Mouse (Mus musculus) liver, embryonic 16.5 days (tissue): Measurements from ENCODE around the gene Pold3. TPM values are rescaled to one million over a fixed set of nuclear protein-coding genes. Genes with fewer than 3 reads are reported as not detected.

ENCODE experiments used
- ATAC-seq: fragments of 200-750 bp; cut with Nextera tagmentation; 2 replicates; pipeline ENCODE4 v1.8.0; 2017; ENCODE audit warnings: low read depth, mild to moderate bottlenecking, moderate number of reproducible peaks, moderate library complexity
- H3K27ac ChIP-seq: fragments of 300-500 bp; sonication (generic); 2 replicates; pipeline ENCODE4 v1.5.1; 2014; ENCODE audit warnings: mild to moderate bottlenecking, low read length
- H3K27me3 ChIP-seq: fragments of 300-500 bp; sonication (generic); 2 replicates; pipeline ENCODE4 v1.6.1; 2014; ENCODE audit warnings: low read depth, low read length, mixed read lengths; ENCODE audit not compliant: control insufficient read depth, insufficient read depth
- H3K36me3 ChIP-seq: fragments of 300-500 bp; sonication (generic); 2 replicates; pipeline ENCODE4 v1.6.1; 2014; ENCODE audit warnings: mild to moderate bottlenecking; ENCODE audit not compliant: control insufficient read depth, insufficient read depth
- H3K4me1 ChIP-seq: fragments of 300-500 bp; sonication (generic); 2 replicates; pipeline ENCODE4 v1.6.1; 2014; ENCODE audit warnings: low read depth, low read length, mixed read lengths; ENCODE audit not compliant: control insufficient read depth
- H3K4me2 ChIP-seq: fragments of 300-500 bp; sonication (generic); 2 replicates; pipeline ENCODE4 v1.6.1; 2014; ENCODE audit warnings: low read depth, low read length, mixed read lengths
- H3K4me3 ChIP-seq: fragments of 300-500 bp; sonication (generic); 2 replicates; pipeline ENCODE4 v1.5.1; 2014; ENCODE audit warnings: low read depth, mild to moderate bottlenecking, low read length
- H3K9ac ChIP-seq: fragments of 300-500 bp; sonication (generic); 2 replicates; pipeline ENCODE4 v1.6.1; 2014; ENCODE audit warnings: low read depth, low read length
- H3K9me3 ChIP-seq: fragments of 300-500 bp; sonication (generic); replicated peaks from 2 replicates; pipeline ENCODE4 v1.6.1; 2016; ENCODE audit warnings: low read length; ENCODE audit not compliant: control insufficient read depth
- WGBS: fragments of 180-500 bp; shearing (Covaris S2); extraction: QIAGEN DNeasy Blood & Tissue Kit; methylation state at CpG from one replicate; pipeline ENCODE4 v1.1.7; 2014; ENCODE audit not compliant: insufficient replicate concordance; 5-methylcytosine and 5-hydroxymethylcytosine counted together
- polyA plus RNA-seq: library from polyadenylated mRNA; unstranded; fragments of >200 nt; fragmentation: Nextera tagmentation; extraction: Ambion mirVana; gene quantifications from 2 replicates; pipeline ENCODE4 v1.2.1, GENCODE M21; 2015

The Pold3 gene
- 36.5 and 37.0 TPM in 2 replicates for polyA plus RNA-seq

- Histone ChIP-seq H3K4me1 (peaks cover 12% of the 10 kb centered on the region), H3K4me3 (peak within 1 kb of the TSS; percentile 97), H3K4me2 (peak within 1 kb of the TSS; percentile 87), H3K9ac (peak within 1 kb of the TSS; percentile 96), H3K36me3 (peaks cover 10% of the 10 kb centered on the region; the same call in 1 of the 2 replicates), H3K9me3 (peaks cover 3% of the 10 kb centered on the region), H3K27ac (peak within 1 kb of the TSS; percentile 92), H3K27me3 (no peaks in the 10 kb centered on the region)
- peak; percentile 95 for ATAC-seq
- under 1% methylated on average over 33 of the region's 33 CpGs for WGBS
These were observed at the start of gene Pold3 for GRCm38 (mm10) chr7:100121376-100121789. TSS of gene Pold3 (minus strand) at chr7:100121565.

GRCm38 (mm10) chr7:100170756-100171155, 49.4 kb upstream of the Pold3 start:
- Histone ChIP-seq H3K4me1 (no peaks in the 10 kb centered on the region), H3K27me3 (no peaks in the 10 kb centered on the region), H3K36me3 (no peaks in the 10 kb centered on the region), H3K9ac (no peak overlapping the region), H3K27ac (no peak overlapping the region), H3K4me3 (no peak overlapping the region), H3K9me3 (no peaks in the 10 kb centered on the region), H3K4me2 (no peak overlapping the region)
- no peak for ATAC-seq
- 42% methylated on average over 4 of the region's 4 CpGs for WGBS

- Histone ChIP-seq H3K4me1 (no peaks in the 10 kb centered on the region), H3K9me3 (no peaks in the 10 kb centered on the region), H3K4me2 (no peak overlapping the region), H3K27me3 (no peaks in the 10 kb centered on the region), H3K36me3 (no peaks in the 10 kb centered on the region), H3K9ac (no peak overlapping the region), H3K27ac (no peak overlapping the region), H3K4me3 (no peak overlapping the region)
- ATAC-seq = no peak; the same call in 1 of the 2 replicates
- WGBS = 45% methylated on average over 11 of the region's 11 CpGs
These were observed 47.3 kb upstream of the Pold3 start for GRCm38 (mm10) chr7:100168654-100169053.

GRCm38 (mm10) chr7:100163506-100163905, 42.1 kb upstream of the Pold3 start:
- no peak overlapping the region for H3K27ac ChIP-seq
- no peak overlapping the region for H3K9ac ChIP-seq
- H3K4me1 ChIP-seq = peaks cover 11% of the 10 kb centered on the region
- no peak overlapping the region for H3K4me2 ChIP-seq
- WGBS = 67% methylated on average over 4 of the region's 4 CpGs
- no peaks in the 10 kb centered on the region for H3K9me3 ChIP-seq
- H3K4me3 ChIP-seq = no peak overlapping the region
- H3K27me3 ChIP-seq = peaks cover under 1% of the 10 kb centered on the region; the same call in 1 of the 2 replicates
- ATAC-seq = no peak
- H3K36me3 ChIP-seq = no peaks in the 10 kb centered on the region

- Histone ChIP-seq H3K9me3 (no peaks in the 10 kb centered on the region), H3K4me3 (peak overlapping the region; percentile 81), H3K4me1 (peaks cover 11% of the 10 kb centered on the region), H3K27me3 (peaks cover 3% of the 10 kb centered on the region; the same call in 1 of the 2 replicates), H3K36me3 (no peaks in the 10 kb centered on the region), H3K9ac (peak overlapping the region; percentile 81), H3K27ac (no peak overlapping the region), H3K4me2 (peak overlapping the region; percentile 99)
- ATAC-seq = no peak
- WGBS = 53% methylated on average over 7 of the region's 7 CpGs
These were observed 38.6 kb upstream of the Pold3 start for GRCm38 (mm10) chr7:100160006-100160405.

- H3K36me3 ChIP-seq = no peaks in the 10 kb centered on the region
These were observed 37.9 kb upstream of the Pold3 start, which contains the start of gene Lipt2 for GRCm38 (mm10) chr7:100159105-100159841. TSS of gene Lipt2 (plus strand) at chr7:100159277.

GRCm38 (mm10) chr7:100157669-100158068, 36.3 kb upstream of the Pold3 start:
- Histone ChIP-seq H3K4me2 (no peak overlapping the region), H3K27ac (no peak overlapping the region), H3K27me3 (peaks cover 3% of the 10 kb centered on the region; the same call in 1 of the 2 replicates), H3K9me3 (no peaks in the 10 kb centered on the region), H3K9ac (no peak overlapping the region), H3K4me1 (peaks cover 11% of the 10 kb centered on the region), H3K36me3 (no peaks in the 10 kb centered on the region), H3K4me3 (no peak overlapping the region)
- ATAC-seq = no peak
- 46% methylated on average over 4 of the region's 4 CpGs for WGBS

More at GRCm38 (mm10) chr7:100159105-100159841, 37.9 kb upstream of the Pold3 start, which contains the start of gene Lipt2:
- Histone ChIP-seq H3K9ac (peak within 1 kb of the TSS; percentile 81), H3K27ac (peak within 1 kb of the TSS; percentile 92), H3K4me3 (peak within 1 kb of the TSS; percentile 81), H3K9me3 (no peaks in the 10 kb centered on the region), H3K4me2 (peak within 1 kb of the TSS; percentile 99), H3K4me1 (peaks cover 11% of the 10 kb centered on the region), H3K27me3 (peaks cover 3% of the 10 kb centered on the region; the same call in 1 of the 2 replicates)
- peak; percentile 97 for ATAC-seq
- WGBS = under 1% methylated on average over 78 of the region's 78 CpGs

GRCm38 (mm10) chr7:100150626-100151025, 29.3 kb upstream of the Pold3 start:
- no peak overlapping the region for H3K4me2 ChIP-seq
- no peaks in the 10 kb centered on the region for H3K4me1 ChIP-seq
- H3K4me3 ChIP-seq = no peak overlapping the region
- no peaks in the 10 kb centered on the region for H3K36me3 ChIP-seq
- WGBS = 68% methylated on average over 11 of the region's 11 CpGs
- H3K9ac ChIP-seq = no peak overlapping the region
- H3K27ac ChIP-seq = no peak overlapping the region
- ATAC-seq = no peak
- no peaks in the 10 kb centered on the region for H3K9me3 ChIP-seq
- no peaks in the 10 kb centered on the region for H3K27me3 ChIP-seq

GRCm38 (mm10) chr7:100150086-100150485, 28.7 kb upstream of the Pold3 start:
- no peaks in the 10 kb centered on the region for H3K9me3 ChIP-seq
- H3K27ac ChIP-seq = no peak overlapping the region
- H3K9ac ChIP-seq = no peak overlapping the region
- no peaks in the 10 kb centered on the region for H3K4me1 ChIP-seq
- no peak overlapping the region for H3K4me3 ChIP-seq
- no peak overlapping the region for H3K4me2 ChIP-seq
- ATAC-seq = no peak
- no peaks in the 10 kb centered on the region for H3K36me3 ChIP-seq
- 60% methylated on average over 10 of the region's 10 CpGs for WGBS
- H3K27me3 ChIP-seq = no peaks in the 10 kb centered on the region
